Mouse (Mus musculus) thymus, postnatal 0 days (tissue): ENCODE results near the gene Elovl4. TPM values are rescaled to one million over a fixed set of nuclear protein-coding genes. Genes with fewer than 3 reads are reported as not detected.

Experiments used
- DNase-seq: peaks from one replicate; pipeline ENCODE4 v3.0.0-alpha.2; 2015; ENCODE audit warnings: low spot score
- polyA plus RNA-seq: library from polyadenylated mRNA; unstranded; fragments of >200 nt; fragmentation: Nextera tagmentation; extraction: Ambion mirVana; gene quantifications from 2 replicates; pipeline ENCODE4 v1.2.1, GENCODE M21; 2015

The Elovl4 gene
- polyA plus RNA-seq, result 1.4 and 2.1 TPM in 2 replicates

- peak; percentile 43 for DNase-seq
These were observed at the start of gene Elovl4 for GRCm38 (mm10) chr9:83805977-83806815. Elovl4 (minus strand) TSS chr9:83806277.

GRCm38 (mm10) chr9:83852464-83852863 lies 46.4 kb upstream of the Elovl4 start:
- DNase-seq, result no peak

GRCm38 (mm10) chr9:83834748-83835313 lies 28.8 kb upstream of the Elovl4 start:
- no peak for DNase-seq

GRCm38 (mm10) chr9:83833811-83834747 lies 28.0 kb upstream of the Elovl4 start, which contains the start of gene Ttk:
Ttk (plus strand) TSS chr9:83834689.
- DNase-seq, result peak; percentile 94

GRCm38 (mm10) chr9:83831152-83831551 lies 25.1 kb upstream of the Elovl4 start:
- DNase-seq, result no peak

GRCm38 (mm10) chr9:83829896-83830295 lies 23.8 kb upstream of the Elovl4 start:
- DNase-seq, result peak; percentile 30

GRCm38 (mm10) chr9:83822925-83823324 lies 16.8 kb upstream of the Elovl4 start:
- no peak for DNase-seq

GRCm38 (mm10) chr9:83820976-83821375 lies 14.9 kb upstream of the Elovl4 start:
- no peak for DNase-seq

GRCm38 (mm10) chr9:83819188-83819587 lies 13.1 kb upstream of the Elovl4 start:
- DNase-seq, result no peak

- DNase-seq, result peak; percentile 54
These were observed 1.5 kb upstream of the Elovl4 start for GRCm38 (mm10) chr9:83807562-83807961.

- DNase-seq, result peak; percentile 8
These were observed 707 bp downstream of the Elovl4 start for GRCm38 (mm10) chr9:83805164-83805976.

- no peak for DNase-seq
These were observed 1.7 kb downstream of the Elovl4 start for GRCm38 (mm10) chr9:83804341-83804740.

GRCm38 (mm10) chr9:83797898-83798297 lies 8.2 kb downstream of the Elovl4 start:
- no peak for DNase-seq

- DNase-seq, result no peak
These were observed 9.2 kb downstream of the Elovl4 start for GRCm38 (mm10) chr9:83796875-83797274.

GRCm38 (mm10) chr9:83789326-83789725 lies 16.8 kb downstream of the Elovl4 start:
- no peak for DNase-seq

- no peak for DNase-seq
These were observed 20.6 kb downstream of the Elovl4 start for GRCm38 (mm10) chr9:83785501-83785900.

- no peak for DNase-seq
These were observed 27.6 kb downstream of the Elovl4 start for GRCm38 (mm10) chr9:83778317-83778960.

- no peak for DNase-seq
These were observed 44.8 kb downstream of the Elovl4 start for GRCm38 (mm10) chr9:83761318-83761717.

- no peak for DNase-seq
These were observed 74.2 kb downstream of the Elovl4 start for GRCm38 (mm10) chr9:83731877-83732276.

- no peak for DNase-seq
These were observed 75.2 kb downstream of the Elovl4 start for GRCm38 (mm10) chr9:83730836-83731235.
